Mouse (Mus musculus) liver, embryonic 15.5 days (tissue): ENCODE measurements around the gene Mettl14. TPM values are rescaled to one million over a fixed set of nuclear protein-coding genes. Genes with fewer than 3 reads are reported as not detected.

Source experiments
- ATAC-seq: fragments of 200-750 bp; cut with Nextera tagmentation; 2 replicates; pipeline ENCODE4 v1.8.0; 2017; ENCODE audit warnings: moderate number of reproducible peaks, mild to moderate bottlenecking, moderate library complexity; ENCODE audit not compliant: insufficient read depth
- H3K27ac ChIP-seq: fragments of 300-500 bp; sonication (generic); replicated peaks from 2 replicates; pipeline ENCODE4 v1.5.1; 2015; ENCODE audit warnings: mild to moderate bottlenecking, inconsistent platforms
- H3K27me3 ChIP-seq: fragments of 300-500 bp; sonication (generic); 2 replicates; pipeline ENCODE4 v1.6.1; 2015; ENCODE audit warnings: mild to moderate bottlenecking, inconsistent platforms
- H3K36me3 ChIP-seq: fragments of 300-500 bp; sonication (generic); replicated peaks from 2 replicates; pipeline ENCODE4 v1.6.1; 2015; ENCODE audit warnings: moderate library complexity, mild to moderate bottlenecking, inconsistent platforms
- H3K4me1 ChIP-seq: fragments of 300-500 bp; sonication (generic); replicated peaks from 2 replicates; pipeline ENCODE4 v1.6.1; 2015; ENCODE audit warnings: inconsistent platforms
- H3K4me2 ChIP-seq: fragments of 300-500 bp; sonication (generic); 2 replicates; pipeline ENCODE4 v1.6.1; 2015; ENCODE audit warnings: moderate library complexity, mild to moderate bottlenecking, inconsistent platforms
- H3K4me3 ChIP-seq: fragments of 300-500 bp; sonication (generic); replicated peaks from 2 replicates; pipeline ENCODE4 v1.5.1; 2015; ENCODE audit warnings: mild to moderate bottlenecking, inconsistent platforms
- H3K9ac ChIP-seq: fragments of 300-500 bp; sonication (generic); 2 replicates; pipeline ENCODE4 v1.6.1; 2015; ENCODE audit warnings: moderate library complexity, mild to moderate bottlenecking, inconsistent platforms
- H3K9me3 ChIP-seq: fragments of 300-500 bp; sonication (generic); replicated peaks from 2 replicates; pipeline ENCODE4 v1.6.1; 2016; ENCODE audit warnings: inconsistent platforms
- WGBS: fragments of 180-500 bp; shearing (Covaris S2); methylation state at CpG from one replicate; pipeline ENCODE4 v1.1.7; 2015; ENCODE audit warnings: mixed read lengths; ENCODE audit not compliant: insufficient replicate concordance; 5-methylcytosine and 5-hydroxymethylcytosine counted together
- polyA plus RNA-seq: library from polyadenylated mRNA; unstranded; fragments of >200 nt; fragmentation: Nextera tagmentation; extraction: Ambion mirVana; gene quantifications from 2 replicates; pipeline ENCODE4 v1.2.1, GENCODE M21; 2015

Mettl14 gene
- polyA plus RNA-seq, 1 experiment from 2014 or later = 7.1 TPM

DNA sequence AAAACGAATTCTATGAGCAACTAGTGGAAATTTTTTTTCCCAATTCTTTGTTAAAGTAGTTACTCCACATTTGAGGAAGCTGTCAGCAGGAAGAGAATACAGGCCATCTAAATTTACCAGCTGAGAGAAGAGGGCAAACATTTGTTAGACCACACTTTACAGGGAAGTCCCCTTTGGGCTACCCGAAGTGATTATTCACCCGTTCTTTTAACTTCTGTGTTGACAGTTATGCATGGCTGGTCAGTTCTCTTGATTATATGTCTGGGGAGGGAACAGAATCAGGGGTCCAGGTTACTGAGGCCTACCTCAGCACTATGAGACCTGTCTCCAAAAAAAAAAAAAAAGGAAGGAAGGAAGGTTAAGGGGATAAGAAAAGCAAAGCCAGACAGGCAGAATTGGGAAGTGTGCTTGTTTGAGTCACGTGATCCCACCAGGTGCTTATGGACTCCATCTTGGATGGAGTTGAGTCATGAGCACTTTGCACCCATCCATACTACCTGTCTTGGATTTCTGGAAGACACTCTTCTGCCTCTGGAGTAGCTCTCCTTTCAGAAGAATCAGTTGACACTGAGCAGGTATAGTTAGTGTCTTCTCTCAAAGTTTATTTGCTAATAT is 29.4 kb downstream of the Mettl14 start:
- Histone ChIP-seq H3K4me3 (no peak overlapping the region), H3K36me3 (peaks cover 47% of the 10 kb centered on the region), H3K27me3 (no peaks in the 10 kb centered on the region), H3K4me1 (no peaks in the 10 kb centered on the region), H3K27ac (no peak overlapping the region), H3K9ac (no peak overlapping the region), H3K9me3 (no peaks in the 10 kb centered on the region), H3K4me2 (no peak overlapping the region)
- 43% methylated on average over 4 of the region's 4 CpGs for WGBS
- no peak for ATAC-seq

DNA sequence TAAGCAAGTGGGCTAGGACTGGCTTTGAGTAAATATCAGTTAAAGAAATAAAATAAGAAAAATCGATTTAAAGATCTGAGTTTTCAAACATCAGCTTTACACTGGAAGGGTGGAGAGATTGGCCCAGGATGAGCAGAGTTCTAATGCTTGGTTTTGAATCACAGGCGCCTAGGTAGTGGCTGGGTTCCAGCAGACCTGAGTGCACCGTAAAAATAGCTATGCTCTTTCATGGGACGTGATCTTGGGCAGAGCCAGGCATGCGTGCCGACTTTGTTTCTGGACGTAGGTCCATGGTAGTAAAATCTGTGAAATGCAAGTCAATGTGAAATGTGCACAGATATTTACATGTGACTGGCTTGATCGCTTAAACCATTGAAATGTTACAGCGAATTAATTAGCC is 31.5 kb downstream of the Mettl14 start:
- 74% methylated on average over 9 of the region's 9 CpGs for WGBS
- Histone ChIP-seq H3K4me2 (no peak overlapping the region), H3K9me3 (no peaks in the 10 kb centered on the region), H3K27me3 (no peaks in the 10 kb centered on the region), H3K9ac (no peak overlapping the region), H3K27ac (no peak overlapping the region), H3K4me3 (no peak overlapping the region), H3K36me3 (peaks cover 43% of the 10 kb centered on the region), H3K4me1 (no peaks in the 10 kb centered on the region)
- no peak for ATAC-seq

DNA sequence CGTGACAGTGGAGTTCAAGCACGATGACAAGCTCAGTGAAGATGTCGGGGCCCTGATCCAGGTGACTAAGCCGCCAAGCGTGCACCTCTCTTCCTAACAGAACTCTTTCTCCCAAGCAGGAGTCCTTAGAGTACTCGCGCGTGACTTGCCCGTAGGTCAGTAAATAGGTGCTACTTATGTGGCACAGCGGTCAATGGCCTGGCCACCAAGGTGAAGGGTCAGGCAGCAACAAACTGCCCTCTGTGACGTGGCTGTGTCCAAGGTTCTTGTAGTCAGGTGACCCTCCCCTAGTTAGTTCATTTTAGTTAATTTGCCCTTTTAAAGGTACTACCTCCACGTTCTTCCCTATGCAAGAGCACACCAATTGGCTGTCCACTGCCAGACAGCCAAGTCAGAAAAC is 32.2 kb downstream of the Mettl14 start:
- Histone ChIP-seq H3K4me3 (no peak overlapping the region), H3K27ac (no peak overlapping the region), H3K9ac (no peak overlapping the region), H3K4me1 (no peaks in the 10 kb centered on the region), H3K36me3 (peaks cover 35% of the 10 kb centered on the region), H3K9me3 (no peaks in the 10 kb centered on the region), H3K27me3 (no peaks in the 10 kb centered on the region), H3K4me2 (no peak overlapping the region)
- 78% methylated on average over 12 of the region's 12 CpGs for WGBS
- ATAC-seq = no peak

DNA sequence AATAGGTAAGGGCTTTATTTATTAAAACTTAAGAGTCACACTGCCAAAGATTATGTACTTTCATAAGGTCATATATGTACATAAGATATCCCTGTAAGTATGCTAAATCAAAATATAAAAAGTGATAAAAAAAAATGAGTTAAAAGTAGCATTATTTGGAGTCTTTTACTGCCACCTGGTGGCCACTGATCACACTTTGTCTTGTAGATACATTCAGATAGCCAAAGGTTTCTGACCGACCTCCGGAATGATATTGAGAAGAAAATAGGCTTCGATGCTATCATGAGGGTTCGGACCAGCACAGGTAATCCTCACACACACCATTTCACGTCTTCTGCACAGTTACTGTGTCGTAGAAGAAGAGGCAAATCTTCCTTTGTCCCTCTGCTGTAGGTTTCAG is 32.7 kb downstream of the Mettl14 start:
- Histone ChIP-seq H3K27me3 (no peaks in the 10 kb centered on the region), H3K36me3 (peaks cover 31% of the 10 kb centered on the region), H3K27ac (no peak overlapping the region), H3K9ac (no peak overlapping the region), H3K4me1 (no peaks in the 10 kb centered on the region), H3K4me3 (no peak overlapping the region), H3K4me2 (no peak overlapping the region), H3K9me3 (no peaks in the 10 kb centered on the region)
- 49% methylated on average over 6 of the region's 6 CpGs for WGBS
- no peak for ATAC-seq

DNA sequence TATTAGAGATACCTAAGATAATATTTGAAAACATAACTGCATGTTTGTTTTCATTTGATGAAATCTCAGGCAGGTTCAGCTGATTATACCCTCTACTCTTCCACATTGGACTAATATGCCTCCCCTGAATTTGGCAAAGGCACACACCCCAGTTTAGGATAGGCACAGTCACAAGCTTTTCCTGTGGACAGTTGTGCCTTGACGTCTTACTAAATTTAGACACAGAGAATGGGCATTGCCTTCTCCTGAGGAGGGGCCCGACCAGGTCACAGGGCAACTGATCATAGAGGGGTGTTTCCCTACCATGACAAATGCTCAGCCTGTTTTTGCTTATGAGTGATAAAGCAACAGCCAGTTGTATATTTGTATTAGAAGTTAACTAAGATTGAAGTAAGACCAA is 34.4 kb downstream of the Mettl14 start:
- WGBS = 37% methylated on average over 2 of the region's 2 CpGs
- Histone ChIP-seq H3K27me3 (no peaks in the 10 kb centered on the region), H3K4me3 (no peak overlapping the region), H3K36me3 (peaks cover 24% of the 10 kb centered on the region), H3K9ac (no peak overlapping the region), H3K4me2 (no peak overlapping the region), H3K9me3 (no peaks in the 10 kb centered on the region), H3K4me1 (no peaks in the 10 kb centered on the region), H3K27ac (no peak overlapping the region)
- ATAC-seq = no peak

DNA sequence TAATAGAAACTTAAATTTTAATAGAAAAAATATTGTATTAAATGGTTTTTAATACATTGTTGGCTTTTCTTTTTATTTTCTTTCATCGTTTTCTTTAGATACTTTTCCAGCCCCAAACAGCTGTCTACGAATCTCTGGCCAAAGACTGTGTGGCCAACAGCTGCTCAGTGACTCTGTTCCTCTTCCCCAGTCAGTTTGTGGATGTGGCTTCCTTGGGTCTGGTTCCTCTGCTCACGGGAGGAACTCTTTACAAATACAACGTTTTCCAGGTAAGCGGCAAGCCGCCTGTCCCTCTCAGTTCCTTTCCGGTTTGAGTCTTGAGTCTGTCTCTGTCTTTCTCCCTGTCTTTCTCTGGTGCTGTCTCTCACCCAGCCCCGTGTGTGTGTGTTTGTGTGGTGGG is 35.3 kb downstream of the Mettl14 start:
- Histone ChIP-seq H3K4me3 (no peak overlapping the region), H3K4me1 (no peaks in the 10 kb centered on the region), H3K27ac (no peak overlapping the region), H3K9me3 (no peaks in the 10 kb centered on the region), H3K27me3 (no peaks in the 10 kb centered on the region), H3K9ac (no peak overlapping the region), H3K36me3 (peaks cover 25% of the 10 kb centered on the region), H3K4me2 (no peak overlapping the region)
- no peak for ATAC-seq
- WGBS = 47% methylated on average over 8 of the region's 8 CpGs

DNA sequence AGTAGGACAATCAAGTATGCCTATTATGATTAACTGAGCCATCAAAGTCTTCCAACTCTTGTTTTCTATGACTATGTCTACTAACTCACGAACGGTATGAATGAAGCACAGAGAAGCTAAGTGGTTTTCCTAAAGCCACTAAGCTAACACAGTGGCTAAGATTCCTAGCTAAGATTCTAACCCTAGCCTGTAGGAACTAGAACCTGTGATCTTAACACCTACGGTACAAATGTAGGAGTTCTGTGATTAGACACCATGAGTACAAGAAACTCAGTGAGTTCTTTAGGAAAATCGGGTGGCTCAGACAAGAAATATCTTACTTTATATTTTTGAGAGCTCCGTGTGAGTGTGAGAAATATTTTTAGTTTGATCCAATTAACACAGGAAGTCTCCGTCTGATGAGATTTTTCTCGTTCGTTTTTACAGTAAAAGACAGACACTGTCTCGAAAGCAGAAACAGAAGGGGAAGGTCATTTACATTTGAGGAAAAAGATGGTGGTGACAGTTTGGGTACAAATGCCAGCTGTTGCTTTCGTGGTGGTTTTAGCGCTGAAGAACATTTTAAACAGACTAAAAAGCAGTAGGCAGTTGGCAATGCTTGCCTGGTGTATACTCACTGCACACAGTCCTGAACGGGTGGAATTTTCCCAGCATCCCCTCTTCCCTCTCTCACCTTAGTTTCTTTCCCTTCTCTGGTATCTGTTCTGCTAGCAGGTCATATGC is 37.7 kb downstream of the Mettl14 start:
- H3K27me3 ChIP-seq = no peaks in the 10 kb centered on the region
- WGBS = 68% methylated on average over 12 of the region's 12 CpGs
- H3K36me3 ChIP-seq = peaks cover 18% of the 10 kb centered on the region; the same call in 1 of the 2 replicates
- H3K4me3 ChIP-seq = no peak overlapping the region
- H3K4me2 ChIP-seq = no peak overlapping the region
- no peak overlapping the region for H3K9ac ChIP-seq
- no peak overlapping the region for H3K27ac ChIP-seq
- no peaks in the 10 kb centered on the region for H3K9me3 ChIP-seq
- ATAC-seq = no peak
- no peaks in the 10 kb centered on the region for H3K4me1 ChIP-seq

DNA sequence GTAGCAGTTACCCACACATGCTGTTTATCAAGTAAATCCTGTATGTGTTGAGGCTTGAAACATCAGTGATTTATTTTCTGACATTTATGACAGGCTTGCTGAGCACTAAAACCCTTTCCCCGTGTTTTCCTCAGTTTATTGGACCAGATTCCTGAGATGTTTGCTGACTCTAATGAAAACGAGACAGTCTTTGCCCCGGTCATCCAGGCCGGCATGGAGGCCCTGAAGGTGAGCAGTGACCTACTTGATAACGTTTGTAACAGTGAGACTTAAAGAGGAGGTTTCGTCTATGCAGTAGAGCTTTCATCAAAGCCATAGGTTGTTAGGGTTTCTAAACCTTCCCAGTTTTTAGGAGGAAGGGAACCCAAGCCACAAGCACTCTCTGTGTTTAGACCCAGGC is 42.2 kb downstream of the Mettl14 start:
- Histone ChIP-seq H3K9ac (no peak overlapping the region), H3K9me3 (no peaks in the 10 kb centered on the region), H3K27ac (no peak overlapping the region), H3K27me3 (no peaks in the 10 kb centered on the region), H3K36me3 (peaks cover 21% of the 10 kb centered on the region; the same call in 1 of the 2 replicates), H3K4me1 (no peaks in the 10 kb centered on the region), H3K4me3 (no peak overlapping the region), H3K4me2 (no peak overlapping the region)
- WGBS = 56% methylated on average over 6 of the region's 6 CpGs
- ATAC-seq = no peak

DNA sequence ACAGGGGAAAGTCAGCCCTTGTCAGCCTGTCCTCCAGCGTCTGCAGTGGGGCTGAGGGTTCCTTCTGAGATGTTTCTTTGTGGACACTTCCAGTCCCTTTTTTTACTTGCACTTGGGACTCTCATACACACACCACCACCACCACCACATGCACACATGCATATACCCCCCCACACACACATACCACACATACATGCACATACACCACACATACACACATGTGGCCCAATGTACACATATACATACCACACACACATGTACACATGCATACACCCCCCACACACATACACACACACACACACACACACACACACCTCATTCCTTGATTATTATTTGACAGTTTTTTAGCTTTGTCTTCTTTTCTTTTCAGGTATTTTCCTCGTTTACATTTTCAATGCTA is 44.9 kb downstream of the Mettl14 start:
- 63% methylated on average over 2 of the region's 2 CpGs for WGBS
- Histone ChIP-seq H3K9me3 (no peaks in the 10 kb centered on the region), H3K36me3 (peaks cover 19% of the 10 kb centered on the region; the same call in 1 of the 2 replicates)

DNA sequence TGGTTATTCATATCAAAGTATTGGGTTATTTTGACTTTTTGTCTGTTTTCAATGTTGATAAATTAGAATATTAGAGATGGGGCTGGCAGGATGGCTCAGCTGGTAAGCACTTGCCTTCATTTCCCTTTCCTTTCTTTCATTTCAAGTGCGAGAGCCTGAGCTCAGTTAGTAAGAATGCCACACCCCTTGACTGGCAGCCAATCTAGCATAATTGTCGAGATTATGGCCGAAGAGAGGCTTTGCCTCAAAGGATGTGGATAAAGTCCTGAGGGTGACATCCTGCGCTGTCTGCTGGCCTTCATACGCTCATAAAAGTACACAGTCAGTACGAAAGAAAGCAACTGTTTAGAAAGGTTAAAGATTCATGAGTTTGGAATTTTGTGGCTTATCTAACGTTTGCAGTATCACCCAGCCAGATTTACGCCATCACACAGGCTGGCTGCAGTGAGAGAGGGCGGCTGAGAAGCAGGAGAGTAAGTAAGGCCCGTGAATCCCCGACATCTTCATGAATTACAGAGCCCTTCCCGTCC is 47.2 kb downstream of the Mettl14 start:
- no peak overlapping the region for H3K9ac ChIP-seq
- WGBS = 53% methylated on average over 12 of the region's 12 CpGs

More for the DNA sequence above, 44.9 kb downstream of the Mettl14 start:
- Histone ChIP-seq H3K27ac (no peak overlapping the region), H3K4me2 (no peak overlapping the region), H3K4me3 (no peak overlapping the region), H3K27me3 (no peaks in the 10 kb centered on the region), H3K9ac (no peak overlapping the region), H3K4me1 (no peaks in the 10 kb centered on the region)
- no peak for ATAC-seq

DNA sequence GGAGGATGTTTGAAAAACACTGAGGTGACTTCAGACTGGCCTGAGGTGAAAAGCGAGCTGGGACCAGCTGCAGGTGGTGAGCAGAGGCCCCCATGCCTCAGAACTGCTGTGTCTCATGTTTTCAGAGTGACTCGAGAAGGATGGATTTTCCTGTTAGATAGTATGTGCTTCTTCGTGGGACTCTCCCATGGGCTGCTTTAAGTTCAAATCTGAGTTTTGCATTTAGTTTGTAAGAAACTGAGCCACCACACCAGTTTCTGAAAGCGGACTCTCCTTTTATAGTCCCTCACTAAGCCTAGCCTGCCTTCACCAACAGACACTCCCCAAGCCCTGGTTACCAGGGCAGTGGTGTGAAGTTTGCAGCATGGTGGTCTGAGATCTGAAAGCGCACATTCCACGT is 48.1 kb downstream of the Mettl14 start:
- 71% methylated on average over 6 of the region's 6 CpGs for WGBS
- no peak for ATAC-seq

More for the DNA sequence above, 47.2 kb downstream of the Mettl14 start:
- Histone ChIP-seq H3K27me3 (no peaks in the 10 kb centered on the region), H3K27ac (no peak overlapping the region), H3K4me3 (no peak overlapping the region), H3K4me2 (no peak overlapping the region), H3K4me1 (0 out of 2 replicates have a peak, but pooled peaks cover 5% of the 10 kb centered on the region), H3K36me3 (0 out of 2 replicates have a peak, but pooled peaks cover 11% of the 10 kb centered on the region), H3K9me3 (no peaks in the 10 kb centered on the region)
- no peak for ATAC-seq

More for the DNA sequence above, 48.1 kb downstream of the Mettl14 start:
- Histone ChIP-seq H3K4me1 (0 out of 2 replicates have a peak, but pooled peaks cover 5% of the 10 kb centered on the region), H3K4me3 (no peak overlapping the region), H3K36me3 (0 out of 2 replicates have a peak, but pooled peaks cover 9% of the 10 kb centered on the region), H3K9ac (no peak overlapping the region), H3K27ac (no peak overlapping the region), H3K27me3 (no peaks in the 10 kb centered on the region), H3K9me3 (no peaks in the 10 kb centered on the region), H3K4me2 (no peak overlapping the region)
